Mouse (Mus musculus): ENCODE results near the gene Hoxa3. TPM values are rescaled to one million over a fixed set of nuclear protein-coding genes. Genes with fewer than 3 reads are reported as not detected.

The Hoxa3 gene
- polyA plus RNA-seq, 1 experiment from 2014 or later = 3.4 TPM

- ATAC-seq = no peak
- 1% methylated on average over 60 of the region's 70 CpGs for WGBS
- no peak for TF ChIP-seq CTCF (IDR thresholded peaks at IDR 0.05; ENCODE audit: low read depth)
- H3K27me3 ChIP-seq (replicated peaks; ENCODE audit: control insufficient read depth, insufficient read depth, low read length) = peaks cover 98% of the 10 kb centered on the region
- H3K4me3 ChIP-seq (ENCODE audit: low read depth, low read length) = peak overlapping the region; percentile 32
- H3K9me3 ChIP-seq (ENCODE audit: control insufficient read depth) = no peaks in the 10 kb centered on the region
- peak overlapping the region; percentile 37 for H3K4me2 ChIP-seq (replicated peaks; ENCODE audit: low read depth)
- H3K4me1 ChIP-seq (replicated peaks; ENCODE audit: control insufficient read depth, insufficient read depth, low read length) = no peaks in the 10 kb centered on the region
- H3K36me3 ChIP-seq (ENCODE audit: control insufficient read depth, insufficient read depth) = no peaks in the 10 kb centered on the region
- H3K27ac ChIP-seq (ENCODE audit: low read depth, low read length) = no peak overlapping the region
- H3K9ac ChIP-seq (ENCODE audit: low read depth, low read length) = peak overlapping the region; percentile 8; the same call in 1 of the 2 replicates
Observed at GRCm38 (mm10) chr6:52233546-52234427, 20.7 kb upstream of the Hoxa3 start.

DNA sequence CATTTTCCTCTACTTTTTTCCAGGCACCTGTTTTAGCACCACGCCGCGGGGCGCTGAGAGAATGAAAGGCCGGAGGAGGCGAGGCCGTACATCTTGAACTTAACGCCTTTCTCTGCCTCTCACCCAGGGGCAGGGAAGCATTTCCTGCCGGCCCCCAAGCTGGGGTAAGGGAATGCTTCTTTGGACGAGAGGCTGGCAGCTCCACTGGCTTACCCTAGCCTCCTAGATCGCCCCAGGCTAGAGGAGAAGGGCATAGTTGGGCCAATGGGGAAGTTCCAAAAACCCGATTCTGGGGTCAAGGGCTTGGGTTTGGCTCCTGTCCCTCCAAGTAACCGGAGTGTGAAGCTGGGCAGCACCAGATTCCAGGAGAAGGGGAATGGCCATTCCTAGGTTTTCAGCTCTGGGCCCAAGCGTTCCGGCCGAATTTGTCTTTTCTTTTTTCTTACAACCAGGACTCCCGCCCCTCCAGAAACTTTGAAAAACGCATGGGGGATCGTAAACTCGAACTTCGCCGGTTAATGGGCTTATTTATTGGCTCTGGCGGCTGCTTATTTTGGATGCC is 19.9 kb upstream of the Hoxa3 start:
- Histone ChIP-seq H3K27me3 (replicated peaks; ENCODE audit: control insufficient read depth, insufficient read depth, low read length) (peaks cover 97% of the 10 kb centered on the region), H3K9ac (ENCODE audit: low read depth, low read length) (peak overlapping the region; percentile 27), H3K9me3 (ENCODE audit: control insufficient read depth) (no peaks in the 10 kb centered on the region), H3K27ac (ENCODE audit: low read depth, low read length) (no peak overlapping the region), H3K4me3 (ENCODE audit: low read depth, low read length) (peak overlapping the region; percentile 32), H3K4me1 (replicated peaks; ENCODE audit: control insufficient read depth, insufficient read depth, low read length) (no peaks in the 10 kb centered on the region), H3K4me2 (replicated peaks; ENCODE audit: low read depth) (peak overlapping the region; percentile 35; the same call in 1 of the 2 replicates), H3K36me3 (ENCODE audit: control insufficient read depth, insufficient read depth) (no peaks in the 10 kb centered on the region)
- TF ChIP-seq CTCF (IDR thresholded peaks at IDR 0.05; ENCODE audit: low read depth) = no peak
- WGBS = 3% methylated on average over 23 of the region's 23 CpGs
- no peak for ATAC-seq

GRCm38 (mm10) chr6:52232568-52232965 is 19.4 kb upstream of the Hoxa3 start:
- ATAC-seq = no peak
- H3K27ac ChIP-seq (ENCODE audit: low read depth, low read length) = no peak overlapping the region
- TF ChIP-seq CTCF (IDR thresholded peaks at IDR 0.05; ENCODE audit: low read depth) = no peak
- 2% methylated on average over 18 of the region's 18 CpGs for WGBS
- no peaks in the 10 kb centered on the region for H3K36me3 ChIP-seq (ENCODE audit: control insufficient read depth, insufficient read depth)
- peaks cover 97% of the 10 kb centered on the region for H3K27me3 ChIP-seq (replicated peaks; ENCODE audit: control insufficient read depth, insufficient read depth, low read length)
- H3K9ac ChIP-seq (ENCODE audit: low read depth, low read length) = peak overlapping the region; percentile 27
- H3K4me3 ChIP-seq (ENCODE audit: low read depth, low read length) = peak overlapping the region; percentile 32
- no peaks in the 10 kb centered on the region for H3K9me3 ChIP-seq (ENCODE audit: control insufficient read depth)
- H3K4me1 ChIP-seq (replicated peaks; ENCODE audit: control insufficient read depth, insufficient read depth, low read length) = no peaks in the 10 kb centered on the region
- H3K4me2 ChIP-seq (replicated peaks; ENCODE audit: low read depth) = peak overlapping the region; percentile 35; the same call in 1 of the 2 replicates

DNA sequence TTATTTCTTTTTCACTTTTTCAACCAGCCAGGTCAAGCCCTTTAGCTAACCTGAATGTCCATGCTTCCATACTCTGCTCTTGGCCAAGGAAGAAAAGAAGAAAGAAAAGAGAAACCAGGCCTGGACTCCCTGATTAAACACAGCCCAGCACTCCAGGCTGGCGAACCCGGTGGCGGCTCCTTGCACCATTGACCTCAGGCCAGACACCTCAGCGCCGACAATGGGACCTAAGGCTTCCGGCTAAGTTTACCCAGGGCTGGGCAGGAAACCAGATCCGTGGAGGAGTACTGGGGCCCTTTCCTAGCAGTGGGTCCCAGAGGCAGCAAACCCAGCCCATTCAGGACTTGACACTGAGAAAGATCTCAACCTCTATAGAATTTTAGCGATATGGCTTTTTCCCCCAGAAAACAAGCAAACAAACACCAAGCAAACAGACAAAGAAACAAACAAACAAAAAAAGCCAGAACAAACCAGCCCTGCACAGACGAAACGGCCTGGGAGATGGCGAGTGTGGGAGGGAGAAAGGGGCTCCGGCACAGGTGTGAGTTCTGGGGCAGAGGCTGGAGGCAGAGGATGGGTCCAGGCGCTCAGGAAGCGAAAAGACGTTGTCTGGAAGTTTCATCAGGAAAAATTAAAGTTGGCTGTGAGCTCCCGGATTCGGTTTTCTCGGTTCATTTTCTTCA is 18.9 kb upstream of the Hoxa3 start:
- Histone ChIP-seq H3K9ac (ENCODE audit: low read depth, low read length) (no peak overlapping the region; the same call in 1 of the 2 replicates), H3K9me3 (ENCODE audit: control insufficient read depth) (no peaks in the 10 kb centered on the region), H3K4me2 (replicated peaks; ENCODE audit: low read depth) (peak overlapping the region; percentile 35; the same call in 1 of the 2 replicates), H3K4me3 (ENCODE audit: low read depth, low read length) (peak overlapping the region; percentile 32), H3K4me1 (replicated peaks; ENCODE audit: control insufficient read depth, insufficient read depth, low read length) (no peaks in the 10 kb centered on the region), H3K27me3 (replicated peaks; ENCODE audit: control insufficient read depth, insufficient read depth, low read length) (peaks cover 97% of the 10 kb centered on the region), H3K36me3 (ENCODE audit: control insufficient read depth, insufficient read depth) (no peaks in the 10 kb centered on the region), H3K27ac (ENCODE audit: low read depth, low read length) (no peak overlapping the region)
- no peak for TF ChIP-seq CTCF (IDR thresholded peaks at IDR 0.05; ENCODE audit: low read depth)
- ATAC-seq = no peak
- WGBS = 3% methylated on average over 18 of the region's 18 CpGs

GRCm38 (mm10) chr6:52230516-52231165 is 17.5 kb upstream of the Hoxa3 start, which contains the start of gene Hoxa9:
Gene Hoxa9, minus strand, starts transcription at chr6:52231089.
- Histone ChIP-seq H3K27me3 (replicated peaks; ENCODE audit: control insufficient read depth, insufficient read depth, low read length) (peaks cover 97% of the 10 kb centered on the region), H3K9ac (ENCODE audit: low read depth, low read length) (no peak within 1 kb of the TSS), H3K4me2 (replicated peaks; ENCODE audit: low read depth) (peak within 1 kb of the TSS; percentile 35)

More at GRCm38 (mm10) chr6:52230516-52231165, 17.5 kb upstream of the Hoxa3 start, which contains the start of gene Hoxa9:
- 2% methylated on average over 24 of the region's 36 CpGs for WGBS
- no peak for ATAC-seq
- H3K27ac ChIP-seq (ENCODE audit: low read depth, low read length) = no peak within 1 kb of the TSS; the same call in 1 of the 2 replicates
- no peaks in the 10 kb centered on the region for H3K36me3 ChIP-seq (ENCODE audit: control insufficient read depth, insufficient read depth)
- peak within 1 kb of the TSS; percentile 32 for H3K4me3 ChIP-seq (ENCODE audit: low read depth, low read length)
- no peak for TF ChIP-seq CTCF (IDR thresholded peaks at IDR 0.05; ENCODE audit: low read depth)
- no peaks in the 10 kb centered on the region for H3K4me1 ChIP-seq (replicated peaks; ENCODE audit: control insufficient read depth, insufficient read depth, low read length)
- no peaks in the 10 kb centered on the region for H3K9me3 ChIP-seq (ENCODE audit: control insufficient read depth)
